Mouse (Mus musculus): ENCODE measurements around the gene Ptpn1. TPM values are rescaled to one million over a fixed set of nuclear protein-coding genes. Genes with fewer than 3 reads are reported as not detected.

The Ptpn1 gene
- polyA plus RNA-seq, 1 experiment from 2014 or later, result 42.1 TPM

DNA sequence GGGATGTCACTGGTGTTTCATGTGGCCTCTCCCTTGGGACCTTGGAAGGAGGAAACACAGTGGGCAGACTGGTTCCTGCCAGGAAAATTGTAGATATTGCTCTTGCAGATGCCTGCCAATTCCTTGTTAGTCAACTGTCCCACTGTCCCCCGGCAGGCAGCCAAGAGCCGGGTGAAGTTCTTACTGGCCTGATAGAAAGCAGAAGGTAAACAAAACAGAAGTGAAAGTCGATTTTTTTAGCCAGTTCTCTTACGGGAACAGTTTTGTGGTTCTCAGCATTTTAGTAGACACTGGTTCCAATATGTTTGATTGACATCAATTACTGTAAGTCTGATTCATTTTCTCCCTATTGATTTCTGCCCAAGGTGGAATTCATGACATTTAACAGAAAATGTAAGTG lies 27.0 kb downstream of the Ptpn1 start:
- H3K27me3 ChIP-seq (replicated peaks), result no peaks in the 10 kb centered on the region
- peak overlapping the region; percentile 43 for H3K4me2 ChIP-seq
- H3K9me3 ChIP-seq, result no peaks in the 10 kb centered on the region
- peaks cover 83% of the 10 kb centered on the region for H3K4me1 ChIP-seq
- 23% methylated on average over 4 of the region's 4 CpGs for WGBS
- ATAC-seq (ENCODE audit: extremely low read depth, insufficient number of reproducible peaks, low FRiP score, low TSS enrichment), result no peak
- H3K9ac ChIP-seq, result peak overlapping the region; percentile 38
- H3K36me3 ChIP-seq, result peaks cover 11% of the 10 kb centered on the region; the same call in 1 of the 2 replicates
- H3K4me3 ChIP-seq, result no peak overlapping the region
- H3K27ac ChIP-seq (replicated peaks), result peak overlapping the region; percentile 73

DNA sequence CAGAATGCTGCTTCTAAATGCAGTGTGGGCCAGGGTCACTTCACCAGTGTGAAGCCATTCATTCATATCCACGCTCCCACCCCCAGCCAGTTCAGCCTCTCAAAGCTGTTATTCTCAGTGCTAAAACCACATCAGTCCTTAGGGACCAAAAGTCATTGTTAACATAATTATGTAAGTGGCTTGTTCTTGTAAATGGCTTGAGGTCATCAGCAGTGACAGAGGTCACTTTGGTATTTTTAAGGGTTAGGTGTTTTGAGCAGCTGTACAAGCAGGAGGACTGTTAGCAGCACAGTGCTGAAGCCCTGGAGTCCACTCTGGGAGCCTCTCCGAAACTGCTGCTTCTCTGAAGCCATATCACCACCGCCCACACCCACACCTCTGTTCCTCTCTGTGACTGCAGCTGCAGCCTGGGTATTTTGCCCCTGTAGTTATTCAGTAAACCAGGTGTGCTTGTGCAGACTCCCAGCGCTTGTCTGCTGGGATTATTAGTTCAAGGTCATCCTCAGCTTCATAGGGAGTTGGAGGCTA lies 27.6 kb downstream of the Ptpn1 start:
- Histone ChIP-seq H3K4me1 (peaks cover 88% of the 10 kb centered on the region), H3K27me3 (replicated peaks) (no peaks in the 10 kb centered on the region), H3K4me2 (peak overlapping the region; percentile 43), H3K4me3 (no peak overlapping the region), H3K9ac (peak overlapping the region; percentile 38), H3K36me3 (peaks cover 17% of the 10 kb centered on the region), H3K9me3 (no peaks in the 10 kb centered on the region), H3K27ac (replicated peaks) (peak overlapping the region; percentile 73)
- no peak for ATAC-seq (ENCODE audit: extremely low read depth, insufficient number of reproducible peaks, low FRiP score, low TSS enrichment)
- WGBS, result 65% methylated on average over 4 of the region's 4 CpGs

DNA sequence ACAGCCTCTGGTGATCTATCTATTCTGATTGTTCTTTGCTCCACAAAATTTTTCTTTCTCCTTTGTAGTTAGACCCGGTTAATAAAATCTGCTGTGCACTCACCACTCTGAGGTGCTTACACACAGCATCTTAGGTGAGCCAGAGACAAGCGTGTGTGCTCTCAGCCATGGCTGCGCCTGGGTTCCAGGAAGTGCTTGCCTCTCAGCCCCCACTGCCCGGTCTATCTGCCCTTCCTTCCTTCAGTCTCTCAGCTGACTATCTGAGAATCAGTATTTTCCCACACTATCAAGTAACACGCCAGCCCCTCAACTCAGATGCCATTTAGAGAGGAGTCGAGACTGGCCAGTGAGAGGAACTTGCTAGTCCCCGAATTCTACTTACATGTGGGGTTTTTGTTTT lies 28.1 kb downstream of the Ptpn1 start:
- Histone ChIP-seq H3K4me1 (peaks cover 87% of the 10 kb centered on the region), H3K27me3 (replicated peaks) (no peaks in the 10 kb centered on the region), H3K4me3 (no peak overlapping the region), H3K36me3 (peaks cover 18% of the 10 kb centered on the region), H3K4me2 (no peak overlapping the region), H3K27ac (replicated peaks) (peak overlapping the region; percentile 73), H3K9ac (no peak overlapping the region; the same call in 1 of the 2 replicates), H3K9me3 (no peaks in the 10 kb centered on the region)
- WGBS, result 34% methylated on average over 7 of the region's 7 CpGs
- no peak for ATAC-seq (ENCODE audit: extremely low read depth, insufficient number of reproducible peaks, low FRiP score, low TSS enrichment)

GRCm38 (mm10) chr2:167960584-167960983 lies 28.7 kb downstream of the Ptpn1 start:
- Histone ChIP-seq H3K27ac (replicated peaks) (0 out of 2 replicates have a peak overlapping the region, but pooled peaks have one; percentile 73), H3K9ac (peak overlapping the region; percentile 21; the same call in 1 of the 2 replicates), H3K9me3 (no peaks in the 10 kb centered on the region), H3K4me3 (no peak overlapping the region), H3K4me2 (no peak overlapping the region), H3K27me3 (replicated peaks) (no peaks in the 10 kb centered on the region), H3K4me1 (peaks cover 84% of the 10 kb centered on the region), H3K36me3 (peaks cover 24% of the 10 kb centered on the region)
- no peak for ATAC-seq (ENCODE audit: extremely low read depth, insufficient number of reproducible peaks, low FRiP score, low TSS enrichment)
- 70% methylated on average over 8 of the region's 8 CpGs for WGBS

- H3K27ac ChIP-seq (replicated peaks), result peak overlapping the region; percentile 56
- peak overlapping the region; percentile 53; the same call in 1 of the 2 replicates for H3K9ac ChIP-seq
- peaks cover 42% of the 10 kb centered on the region for H3K36me3 ChIP-seq
- no peak overlapping the region for H3K4me2 ChIP-seq
- no peak overlapping the region for H3K4me3 ChIP-seq
- no peaks in the 10 kb centered on the region for H3K27me3 ChIP-seq (replicated peaks)
- no peak for ATAC-seq (ENCODE audit: extremely low read depth, insufficient number of reproducible peaks, low FRiP score, low TSS enrichment)
- WGBS, result 78% methylated on average over 6 of the region's 6 CpGs
- H3K9me3 ChIP-seq, result no peaks in the 10 kb centered on the region
- peaks cover 69% of the 10 kb centered on the region for H3K4me1 ChIP-seq
These were observed 30.5 kb downstream of the Ptpn1 start for GRCm38 (mm10) chr2:167962347-167962746.

DNA sequence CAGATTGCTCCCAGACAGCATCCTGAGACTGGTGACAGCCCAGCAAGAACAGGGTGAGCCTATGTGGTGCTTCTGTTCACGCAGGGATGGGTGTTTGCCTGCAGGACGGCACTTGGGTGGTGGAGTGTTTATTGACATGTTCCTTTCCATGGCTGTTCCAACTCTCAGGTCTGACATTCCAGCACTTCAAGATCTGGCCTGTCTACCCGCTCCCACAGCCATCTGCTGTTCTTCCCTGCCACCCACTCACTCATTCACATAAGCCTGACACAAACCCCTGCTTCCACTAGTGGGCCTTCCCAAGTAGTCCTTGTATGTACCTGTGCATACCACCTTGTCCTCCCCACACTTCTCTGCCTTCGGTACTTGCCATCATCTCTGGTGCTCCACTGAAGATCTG lies 31.3 kb downstream of the Ptpn1 start:
- no peak overlapping the region for H3K4me3 ChIP-seq
- 38% methylated on average over 4 of the region's 4 CpGs for WGBS
- H3K4me1 ChIP-seq, result peaks cover 61% of the 10 kb centered on the region
- H3K27me3 ChIP-seq (replicated peaks), result no peaks in the 10 kb centered on the region
- H3K36me3 ChIP-seq, result peaks cover 50% of the 10 kb centered on the region
- no peak overlapping the region for H3K9ac ChIP-seq
- no peaks in the 10 kb centered on the region for H3K9me3 ChIP-seq
- ATAC-seq (ENCODE audit: extremely low read depth, insufficient number of reproducible peaks, low FRiP score, low TSS enrichment), result no peak
- no peak overlapping the region for H3K4me2 ChIP-seq
- H3K27ac ChIP-seq (replicated peaks), result peak overlapping the region; percentile 56; the same call in 1 of the 2 replicates

- Histone ChIP-seq H3K4me2 (no peak overlapping the region), H3K36me3 (peaks cover 57% of the 10 kb centered on the region), H3K27ac (replicated peaks) (peak overlapping the region; percentile 56; the same call in 1 of the 2 replicates), H3K27me3 (replicated peaks) (no peaks in the 10 kb centered on the region), H3K4me1 (peaks cover 54% of the 10 kb centered on the region), H3K9me3 (no peaks in the 10 kb centered on the region), H3K4me3 (no peak overlapping the region), H3K9ac (no peak overlapping the region)
- no peak for ATAC-seq (ENCODE audit: extremely low read depth, insufficient number of reproducible peaks, low FRiP score, low TSS enrichment)
- WGBS, result 81% methylated on average over 9 of the region's 9 CpGs
These were observed 32.0 kb downstream of the Ptpn1 start for GRCm38 (mm10) chr2:167963778-167964300.

DNA sequence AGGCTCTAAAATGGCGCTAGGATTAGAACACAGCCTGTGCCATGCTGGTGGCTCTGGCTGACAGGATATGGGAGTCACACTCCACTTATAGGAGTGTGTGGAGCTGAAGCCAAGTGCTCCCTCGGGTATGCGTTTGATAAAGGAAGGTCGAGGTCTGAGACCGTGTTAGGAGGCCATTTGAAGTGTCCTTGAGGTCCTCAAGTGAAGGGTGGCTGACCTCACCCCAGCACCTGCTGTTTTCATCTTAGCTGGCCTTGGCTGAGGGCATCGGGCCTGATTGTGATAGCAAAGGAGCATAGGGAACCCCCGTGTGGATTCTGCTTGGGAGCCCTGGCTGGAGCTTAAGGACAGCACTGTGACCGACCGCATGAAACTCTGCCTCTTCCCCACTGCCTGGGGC lies 32.5 kb downstream of the Ptpn1 start:
- Histone ChIP-seq H3K4me1 (peaks cover 49% of the 10 kb centered on the region), H3K36me3 (peaks cover 61% of the 10 kb centered on the region), H3K27ac (replicated peaks) (no peak overlapping the region), H3K9ac (no peak overlapping the region), H3K4me2 (no peak overlapping the region), H3K4me3 (no peak overlapping the region), H3K27me3 (replicated peaks) (no peaks in the 10 kb centered on the region), H3K9me3 (no peaks in the 10 kb centered on the region)
- 58% methylated on average over 9 of the region's 9 CpGs for WGBS
- ATAC-seq (ENCODE audit: extremely low read depth, insufficient number of reproducible peaks, low FRiP score, low TSS enrichment), result no peak

- WGBS, result 84% methylated on average over 3 of the region's 3 CpGs
- no peak for ATAC-seq (ENCODE audit: extremely low read depth, insufficient number of reproducible peaks, low FRiP score, low TSS enrichment)
- no peaks in the 10 kb centered on the region for H3K9me3 ChIP-seq
- no peaks in the 10 kb centered on the region for H3K27me3 ChIP-seq (replicated peaks)
- H3K36me3 ChIP-seq, result peaks cover 77% of the 10 kb centered on the region
- no peak overlapping the region for H3K4me2 ChIP-seq
- H3K4me3 ChIP-seq, result no peak overlapping the region
- peaks cover 33% of the 10 kb centered on the region for H3K4me1 ChIP-seq
- H3K27ac ChIP-seq (replicated peaks), result no peak overlapping the region
- no peak overlapping the region for H3K9ac ChIP-seq
These were observed 34.1 kb downstream of the Ptpn1 start for GRCm38 (mm10) chr2:167965911-167966310.

DNA sequence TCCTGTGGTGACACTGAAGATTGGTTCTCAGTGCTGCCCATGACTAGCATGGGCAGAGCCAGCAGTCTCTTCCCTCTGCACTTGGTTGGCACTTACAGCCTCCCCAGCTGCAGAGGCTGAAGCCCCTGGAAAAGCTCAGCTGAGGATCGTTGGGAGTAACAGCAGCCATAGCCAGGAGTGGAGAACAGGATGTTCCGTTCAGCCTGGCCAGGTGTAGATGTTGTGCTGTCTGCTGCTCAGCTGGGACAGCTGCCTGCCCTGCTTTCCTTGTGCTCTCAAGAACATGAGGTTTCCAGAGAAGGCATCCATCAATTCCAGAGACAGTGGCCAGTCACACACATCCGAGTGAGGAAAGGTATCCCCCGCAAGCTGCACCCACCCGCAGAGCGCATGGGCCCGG lies 36.6 kb downstream of the Ptpn1 start:
- Histone ChIP-seq H3K9me3 (no peaks in the 10 kb centered on the region), H3K36me3 (peaks cover 93% of the 10 kb centered on the region), H3K4me2 (no peak overlapping the region), H3K27me3 (replicated peaks) (no peaks in the 10 kb centered on the region), H3K4me3 (no peak overlapping the region), H3K4me1 (peaks cover 35% of the 10 kb centered on the region), H3K9ac (no peak overlapping the region), H3K27ac (replicated peaks) (no peak overlapping the region)
- WGBS, result 88% methylated on average over 7 of the region's 7 CpGs
- ATAC-seq (ENCODE audit: extremely low read depth, insufficient number of reproducible peaks, low FRiP score, low TSS enrichment), result no peak

DNA sequence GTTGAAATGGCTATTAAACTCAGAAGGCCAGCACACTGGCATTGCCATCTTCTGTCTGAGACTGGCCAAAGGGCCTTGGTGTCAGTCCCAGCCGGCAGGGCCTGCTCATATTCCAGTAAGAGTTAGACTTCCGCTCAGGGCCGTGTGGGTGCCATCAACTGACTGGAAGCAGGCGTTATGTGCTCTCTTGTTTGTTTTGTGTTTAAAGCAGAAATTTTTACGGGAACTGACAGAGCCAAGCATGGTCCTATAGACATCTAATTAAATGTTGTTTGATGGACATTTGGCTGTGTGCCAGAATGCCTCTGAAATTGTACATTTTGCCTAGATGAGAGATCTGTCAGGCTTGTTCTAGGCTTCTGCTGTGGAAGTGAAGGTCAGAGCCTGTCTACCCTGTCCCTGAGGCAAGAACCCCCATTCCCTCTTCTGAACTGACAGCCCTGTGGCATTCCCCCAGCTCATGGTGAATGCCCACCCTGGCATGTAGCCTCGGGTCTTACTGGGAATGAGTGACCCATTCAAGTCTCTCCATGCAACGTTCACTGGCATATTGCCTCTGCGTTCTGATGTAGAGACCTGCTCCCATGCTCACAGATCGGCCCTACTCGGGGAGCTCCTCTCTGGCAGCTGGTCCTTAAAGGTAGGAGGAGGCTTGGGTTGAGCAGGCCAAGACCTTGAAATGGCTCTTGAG lies 38.1 kb downstream of the Ptpn1 start:
- Histone ChIP-seq H3K27ac (replicated peaks) (no peak overlapping the region), H3K4me2 (no peak overlapping the region), H3K9me3 (no peaks in the 10 kb centered on the region), H3K4me3 (no peak overlapping the region), H3K27me3 (replicated peaks) (no peaks in the 10 kb centered on the region), H3K4me1 (peaks cover 33% of the 10 kb centered on the region), H3K9ac (no peak overlapping the region), H3K36me3 (peaks cover 93% of the 10 kb centered on the region)
- no peak for ATAC-seq (ENCODE audit: extremely low read depth, insufficient number of reproducible peaks, low FRiP score, low TSS enrichment)
- WGBS, result 88% methylated on average over 10 of the region's 10 CpGs
